Mouse (Mus musculus) B cell, adult 62 days (primary cell): Measurements from ENCODE around the gene Rdh19. TPM values are rescaled to one million over a fixed set of nuclear protein-coding genes. Genes with fewer than 3 reads are reported as not detected.

Experiments used
- total RNA-seq: library from RNA; stranded (reverse); gene quantifications from 4 replicates; pipeline ENCODE4 v1.2.4, GENCODE M21; 2023

Gene Rdh19
- not detected in 4 replicates for total RNA-seq

DNA sequence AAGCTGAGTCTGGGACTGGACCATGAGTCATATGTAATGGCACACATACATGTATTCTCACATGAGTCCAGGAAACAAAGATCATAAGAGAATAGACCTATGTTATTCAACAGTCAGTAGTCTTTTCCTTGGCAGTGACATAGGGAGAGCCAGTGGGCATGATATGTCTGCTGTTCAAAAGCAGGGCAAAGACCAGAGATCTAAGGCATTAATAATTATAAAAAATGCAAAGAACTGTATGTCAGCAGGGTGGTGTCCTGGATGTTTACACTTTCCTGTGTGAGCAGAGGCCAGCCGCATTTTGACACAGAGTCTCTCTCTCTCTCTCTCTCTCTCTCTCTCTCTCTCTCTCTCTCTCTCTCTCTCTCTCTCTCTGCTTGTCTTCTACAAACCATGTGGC, at the start of gene Rdh19:
Gene Rdh19 (plus strand): TSS at position 301 of the 400 bp plus-strand sequence.

DNA sequence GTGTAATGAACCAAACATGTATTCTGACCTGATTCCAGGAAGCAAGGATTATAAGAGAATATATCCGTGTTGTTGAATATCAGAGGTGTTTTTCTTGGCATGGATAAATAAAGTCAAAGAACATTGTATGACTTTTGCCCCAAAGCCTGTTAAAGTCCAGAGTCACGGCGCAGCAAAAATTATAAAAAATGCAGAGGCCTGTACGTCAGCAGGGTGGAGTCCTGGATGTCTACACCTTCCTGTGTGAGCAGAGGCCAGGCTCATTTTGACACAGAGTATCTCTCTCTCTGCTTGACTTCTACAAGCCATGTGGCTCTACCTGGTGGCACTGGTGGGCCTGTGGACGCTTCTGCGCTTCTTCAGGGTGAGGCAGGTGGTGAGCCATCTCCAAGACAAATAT, 48.8 kb upstream of the Rdh19 start, which contains the start of gene Rdh16:
Gene Rdh16 (plus strand): TSS at position 262 of the 400 bp plus-strand sequence.

DNA sequence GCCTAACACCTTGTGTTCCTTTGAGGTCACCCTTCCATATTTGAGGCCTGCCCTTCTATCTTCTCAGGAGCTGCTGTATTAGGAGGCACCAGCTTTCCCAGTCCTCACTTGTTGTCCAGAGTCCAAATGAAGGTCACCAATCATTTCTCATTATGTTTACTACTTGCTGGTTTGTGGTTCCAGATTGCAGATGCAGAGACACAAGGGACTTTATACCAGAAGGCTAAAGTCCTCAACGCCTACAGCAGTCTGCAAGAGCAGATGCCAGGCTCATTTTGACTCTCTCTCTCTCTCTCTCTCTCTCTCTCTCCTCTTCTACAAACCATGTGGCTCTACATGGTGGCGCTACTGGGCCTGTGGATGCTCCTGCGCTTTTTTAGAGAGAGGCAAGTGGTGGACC, 16.5 kb downstream of the Rdh19 start, which contains the start of gene Rdh16f2:
Gene Rdh16f2 (plus strand): TSS at position 243 of the 400 bp plus-strand sequence.

DNA sequence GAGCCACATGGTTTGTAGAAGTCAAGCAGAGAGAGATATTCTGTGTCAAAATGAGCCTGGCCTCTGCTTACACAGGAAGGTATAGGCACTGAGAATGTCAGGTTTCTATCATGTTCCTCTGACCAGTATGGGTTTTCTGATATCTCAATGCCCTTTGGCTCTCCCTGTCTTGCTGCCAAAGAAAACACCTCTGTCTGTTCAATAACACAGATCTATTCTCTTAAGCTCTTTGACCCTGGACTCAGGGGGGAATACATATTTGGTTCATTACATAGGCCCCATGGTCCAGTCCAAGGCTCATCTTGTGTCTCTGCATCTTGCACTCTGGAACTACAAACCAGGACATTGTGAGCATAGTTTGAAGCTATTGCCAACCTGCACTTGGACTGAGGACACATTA, 38.9 kb downstream of the Rdh19 start, which contains the start of gene Rdh7:
Gene Rdh7 (minus strand): TSS at position 213 of the 400 bp plus-strand sequence.

DNA sequence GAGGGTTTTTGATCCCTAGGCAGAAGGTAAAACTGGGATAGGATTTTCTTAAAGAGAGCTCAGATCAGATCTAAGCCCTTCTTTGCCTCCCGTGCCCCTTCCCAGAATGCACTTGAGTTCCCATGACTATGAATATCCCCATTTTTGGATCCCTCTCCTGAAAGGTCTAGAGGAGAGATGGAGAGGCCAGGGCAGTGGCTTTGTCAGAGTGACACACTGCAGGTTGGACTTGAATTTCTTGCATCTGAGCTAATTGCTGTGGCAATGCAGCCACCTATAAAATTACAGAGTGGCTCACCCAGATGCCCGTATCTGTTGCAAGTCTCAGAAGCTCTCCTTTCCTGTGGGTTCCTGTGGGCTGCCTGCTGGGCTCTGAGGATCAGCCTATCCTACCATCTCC, 48.5 kb downstream of the Rdh19 start, which contains the start of gene Sdr9c7:
Gene Sdr9c7 (plus strand): TSS at position 301 of the 400 bp plus-strand sequence.

Other genes with a start within 250 kb of the Rdh19 start
- 2.9 to 5.1 TPM (median 3.5 TPM) in 4 replicates for gene Lrp1, start 228.8 kb upstream of the Rdh19 start, total RNA-seq
- 230 to 250 TPM (median 232 TPM) in 4 replicates for gene Stat6, start 206.9 kb upstream of the Rdh19 start, total RNA-seq
- gene Nemp1, start 183.0 kb upstream of the Rdh19 start, total RNA-seq, result 10.0 to 15.6 TPM (median 13.7 TPM) in 4 replicates
- gene Nab2, start 181.4 kb upstream of the Rdh19 start, total RNA-seq, result 34.1 to 42.9 TPM (median 40.1 TPM) in 4 replicates
- 0.17 to 0.27 TPM in 2 of 4 replicates, not detected in the others for gene Myo1a, start 144.8 kb upstream of the Rdh19 start, total RNA-seq
- not detected in 4 replicates for gene Tac2, start 125.5 kb upstream of the Rdh19 start, total RNA-seq
- gene Zbtb39, start 110.4 kb upstream of the Rdh19 start, total RNA-seq, result 14.8 to 17.7 TPM (median 16.2 TPM) in 4 replicates
- not detected in 4 replicates for gene Gpr182, start 98.2 kb upstream of the Rdh19 start, total RNA-seq
- 0.18 to 0.50 TPM in 2 of 4 replicates, not detected in the others for gene Rdh1, start 90.2 kb upstream of the Rdh19 start, total RNA-seq
- not detected in 4 replicates for gene Rdh16f1, start 90.1 kb upstream of the Rdh19 start, total RNA-seq
- gene Rdh9, start 73.5 kb upstream of the Rdh19 start, total RNA-seq, result 0.41 to 0.43 TPM in 2 of 4 replicates, not detected in the others
- not detected in 4 replicates for gene Rdh16, start 48.8 kb upstream of the Rdh19 start, total RNA-seq
- not detected in 4 replicates for gene Rdh16f2, start 16.5 kb downstream of the Rdh19 start, total RNA-seq
- gene Rdh7, start 38.9 kb downstream of the Rdh19 start, total RNA-seq, result not detected in 4 replicates
- gene Sdr9c7, start 48.6 kb downstream of the Rdh19 start, total RNA-seq, result not detected in 4 replicates
- not detected in 4 replicates for gene Hsd17b6, start 157.7 kb downstream of the Rdh19 start, total RNA-seq
- 13.5 to 17.2 TPM (median 14.0 TPM) in 4 replicates for gene Prim1, start 165.2 kb downstream of the Rdh19 start, total RNA-seq
- gene Naca, start 185.6 kb downstream of the Rdh19 start, total RNA-seq, result 587 to 616 TPM (median 605 TPM) in 4 replicates
- 110 to 153 TPM (median 131 TPM) in 4 replicates for gene Ptges3, start 209.0 kb downstream of the Rdh19 start, total RNA-seq
- 523 to 608 TPM (median 568 TPM) in 4 replicates for gene Atp5b, start 233.3 kb downstream of the Rdh19 start, total RNA-seq
- 124 to 141 TPM (median 134 TPM) in 4 replicates for gene Baz2a, start 241.6 kb downstream of the Rdh19 start, total RNA-seq